Mouse (Mus musculus) urinary bladder, postnatal 4 days (tissue): Measurements from ENCODE around the gene B4galt5.

Experiments used
- DNase-seq, 2 experiments: peaks; one replicate each; pipeline ENCODE4 v3.0.0; 2021 to 2022; ENCODE audit warnings: low spot score in 2 of 2

Gene B4galt5

DNA sequence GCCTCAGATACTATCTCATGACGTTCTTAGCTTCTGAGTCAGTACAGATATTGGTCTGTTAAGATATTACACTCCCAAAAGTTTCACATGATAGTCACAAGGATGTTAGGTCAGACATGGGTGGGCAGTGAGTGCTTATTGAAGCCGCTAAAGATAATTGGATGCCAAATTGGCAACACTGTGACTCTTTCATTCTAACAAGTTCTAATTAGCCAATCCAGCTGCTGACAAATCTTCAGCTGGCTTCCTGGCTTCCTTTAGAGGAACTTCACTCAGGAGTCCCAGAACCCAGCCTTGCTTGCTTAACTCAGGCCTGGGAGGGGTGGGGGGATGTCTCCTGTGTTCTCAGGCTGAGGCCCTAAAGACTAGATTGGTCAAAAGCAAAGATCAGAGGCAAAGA, 9.5 kb upstream of the B4galt5 start:
- DNase-seq: peak in 1 of 2 experiments; percentile 33

DNA sequence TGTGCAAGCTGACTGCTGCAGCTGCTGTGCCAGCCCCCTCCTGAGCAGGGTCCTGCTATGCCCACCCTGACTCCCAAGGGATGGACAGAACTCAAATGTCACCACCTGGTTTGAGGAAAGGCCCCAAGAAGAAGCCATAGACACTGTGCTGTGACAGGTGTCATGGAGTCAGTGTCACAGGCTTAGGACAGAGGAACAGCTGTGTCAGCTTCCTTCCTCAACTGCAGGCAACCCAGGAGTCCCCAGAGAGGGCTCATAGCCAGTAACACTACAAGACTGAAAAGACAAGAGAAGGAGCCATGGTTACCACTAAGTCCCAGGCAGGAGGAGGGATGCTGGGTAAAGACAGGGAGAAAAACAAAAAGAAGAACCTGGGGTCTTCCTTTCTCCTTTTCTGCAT, 7.9 kb upstream of the B4galt5 start:
- DNase-seq: no peak

DNA sequence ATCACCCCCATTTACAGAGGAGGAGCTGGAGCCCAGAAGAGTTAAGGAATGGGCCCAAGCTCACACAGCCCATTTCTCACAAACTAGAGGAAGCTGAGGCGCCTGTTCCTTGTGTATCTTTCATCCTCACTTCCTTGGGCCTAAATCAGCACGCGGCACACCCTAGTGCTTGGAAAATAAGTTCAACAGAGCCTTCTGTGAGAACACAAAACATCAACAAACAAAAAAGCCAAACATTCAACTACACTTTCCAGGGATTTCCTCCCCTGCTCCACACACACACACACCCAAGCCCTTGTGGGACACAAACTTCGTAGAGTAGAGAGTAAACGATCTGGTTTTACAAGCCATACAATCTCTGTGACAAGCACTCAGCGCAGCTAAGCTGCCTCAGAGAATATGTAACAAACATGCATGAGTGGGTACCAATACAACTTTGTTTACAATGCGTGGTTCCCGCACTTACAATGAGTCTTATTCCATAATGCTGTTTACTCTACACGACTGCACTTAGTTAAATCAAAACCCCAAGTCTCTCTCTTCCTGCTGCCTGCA, 5.7 kb upstream of the B4galt5 start:
- no peak for DNase-seq

DNA sequence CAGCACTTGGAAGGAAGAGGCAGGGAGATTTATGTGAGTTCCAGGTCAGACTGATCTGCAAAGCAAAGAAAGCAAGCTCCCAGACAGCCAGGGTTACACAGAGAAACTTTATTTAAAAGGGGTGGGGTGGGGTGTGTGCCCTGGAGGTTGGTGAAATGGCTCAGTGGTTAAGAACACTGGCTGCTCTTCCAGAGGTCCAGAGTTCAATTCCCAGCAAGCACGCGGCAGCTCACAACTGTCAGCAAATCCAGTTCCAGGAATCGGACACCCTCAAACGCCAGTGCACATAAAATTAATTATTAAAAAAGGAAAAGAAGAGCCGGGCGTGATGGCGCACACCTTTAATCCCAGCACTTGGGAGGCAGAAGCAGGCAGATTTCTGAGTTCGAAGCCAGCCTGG, 5.1 kb upstream of the B4galt5 start:
- no peak for DNase-seq

DNA sequence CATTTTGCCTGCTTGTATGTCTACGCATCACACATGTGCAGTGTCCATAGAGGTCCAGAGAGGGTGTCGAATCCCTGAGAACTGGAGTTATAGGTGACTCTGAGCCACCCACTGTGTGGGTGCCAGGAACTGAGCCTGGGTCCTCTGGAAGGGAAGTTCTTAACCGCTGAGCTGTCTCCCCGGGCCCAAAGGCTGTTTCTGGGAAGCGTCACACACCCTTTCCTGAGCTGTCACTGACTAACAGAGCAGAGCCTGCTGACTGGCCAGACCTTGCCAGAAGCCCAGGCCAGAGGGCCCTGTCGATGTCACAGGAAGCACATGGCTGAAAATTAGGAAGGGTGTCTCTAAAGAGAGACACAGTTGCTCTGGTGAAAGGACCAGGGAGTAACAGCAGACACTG, 3.5 kb upstream of the B4galt5 start:
- no peak for DNase-seq

DNA sequence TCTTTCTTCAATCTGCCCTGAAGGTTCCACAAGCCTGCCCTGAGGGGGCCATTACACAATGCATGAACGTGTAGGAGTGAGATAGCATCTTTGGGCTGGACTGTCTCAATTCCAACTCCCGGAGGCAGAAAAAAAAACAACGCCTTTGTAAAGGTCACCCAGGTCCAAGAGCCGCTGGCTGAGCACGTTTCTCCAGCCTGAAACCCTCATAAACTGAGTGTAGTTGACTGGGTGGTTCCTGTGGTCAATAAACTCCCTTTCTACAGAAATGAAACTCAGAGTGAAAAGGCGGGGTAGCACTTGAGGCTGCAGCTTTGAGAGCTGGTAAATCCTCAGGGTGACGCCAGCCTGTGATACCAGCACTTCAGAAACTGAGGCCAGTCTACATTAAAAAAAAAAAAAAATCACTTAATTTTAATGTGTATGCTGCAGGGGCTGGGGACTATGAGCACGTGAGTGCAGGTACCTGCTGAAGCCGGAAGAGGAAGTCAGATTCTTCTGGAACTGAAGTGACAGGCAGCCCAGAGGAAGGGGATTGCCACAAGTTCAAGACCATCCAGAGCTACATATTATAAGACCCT, 2.5 kb upstream of the B4galt5 start:
- DNase-seq: no peak

DNA sequence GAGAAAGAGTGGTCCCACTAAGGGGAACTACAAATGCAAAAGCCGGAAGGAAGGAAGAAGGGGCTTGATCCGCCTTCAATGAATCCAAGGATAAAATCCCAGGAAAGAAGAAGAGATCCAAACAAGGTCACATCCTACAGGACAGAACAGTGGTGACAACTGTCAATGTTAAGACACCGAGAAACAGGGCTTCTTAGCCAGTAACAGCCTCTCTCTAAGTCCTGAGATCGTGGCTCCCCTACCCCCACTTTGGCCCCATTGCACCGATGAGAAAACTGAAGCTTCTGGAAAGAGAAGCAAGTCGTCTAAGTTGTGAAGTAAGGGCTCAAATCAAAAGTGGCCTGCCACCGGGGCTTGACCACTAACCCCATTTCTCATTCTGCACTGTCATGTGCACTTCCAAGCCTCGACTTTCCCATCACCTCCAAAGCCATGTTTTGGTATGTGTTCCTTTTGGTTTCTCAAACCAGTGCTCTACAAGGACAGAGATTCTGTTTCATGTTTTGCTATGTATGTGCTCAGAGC, 1.2 kb upstream of the B4galt5 start:
- DNase-seq: no peak

DNA sequence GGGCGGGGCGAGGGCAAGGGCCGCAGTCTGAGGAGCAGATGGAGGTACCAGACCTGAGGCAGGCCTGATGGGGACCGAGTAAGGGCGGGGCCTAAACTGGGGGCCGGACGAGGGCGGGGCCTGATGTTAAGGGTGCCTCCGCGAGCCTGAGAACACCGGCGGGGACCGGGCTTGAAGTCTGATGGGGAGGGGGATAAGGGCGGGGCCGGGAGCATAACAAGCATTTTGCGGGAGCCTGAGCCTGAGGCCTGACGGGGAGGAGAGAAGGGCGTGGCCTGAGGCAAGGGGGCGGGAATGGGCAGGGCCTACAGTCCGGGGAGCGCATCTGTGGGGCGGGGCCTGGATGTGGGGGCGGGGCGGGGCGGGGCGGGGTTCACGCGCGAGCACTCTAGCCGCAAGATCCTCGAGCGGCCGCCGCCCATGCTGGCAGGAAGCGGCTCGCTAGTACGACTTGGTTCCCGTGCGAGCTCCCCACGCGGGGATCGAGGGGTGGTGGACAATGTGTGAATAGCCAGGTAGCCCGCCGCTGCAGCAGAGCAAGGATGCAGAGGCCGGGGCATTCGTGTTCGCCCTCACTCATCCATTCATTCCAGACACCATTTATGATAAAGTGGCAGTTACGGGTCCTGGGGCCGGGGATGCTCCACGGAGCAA, 427 bp upstream of the B4galt5 start:
- DNase-seq: peak; percentile 93 to 94

DNA sequence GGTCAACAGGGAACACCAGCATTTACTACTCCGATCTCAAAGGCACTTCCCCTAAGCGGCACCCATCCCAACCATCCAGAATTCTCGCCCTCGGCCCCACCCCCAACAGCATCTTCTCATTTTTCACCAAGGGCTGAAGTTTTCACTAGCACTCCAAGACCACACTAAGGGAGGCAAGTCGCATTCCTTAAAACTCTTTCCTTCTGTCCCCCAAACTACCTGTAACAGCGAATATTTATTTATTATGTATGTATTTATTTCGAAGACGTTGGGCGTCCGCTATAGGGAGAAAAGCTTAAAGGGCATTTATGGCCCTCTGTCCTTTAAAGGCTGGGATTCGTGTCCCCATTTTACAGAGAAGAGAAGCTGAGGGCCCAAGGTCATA, 1.0 kb downstream of the B4galt5 start:
- DNase-seq: peak in 1 of 2 experiments; percentile 40

DNA sequence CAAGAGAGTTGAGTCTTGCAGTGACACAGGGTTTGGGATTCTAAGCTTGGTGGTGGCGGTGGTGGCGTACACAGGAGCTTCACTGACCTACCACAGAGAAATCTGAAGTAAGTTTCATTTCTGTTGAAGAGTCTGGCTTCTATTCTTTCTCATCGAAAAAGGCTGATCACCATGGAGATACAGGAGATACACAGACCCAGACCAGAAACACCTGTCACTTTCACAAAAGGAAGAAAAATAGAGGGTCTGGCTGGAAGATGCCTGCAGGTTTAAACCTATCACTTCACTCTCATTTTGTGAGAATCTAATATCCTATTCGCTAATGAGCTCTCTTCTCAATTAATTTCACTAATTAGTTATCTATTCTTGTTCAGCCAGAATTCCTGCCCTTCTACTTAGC, 1.6 kb downstream of the B4galt5 start:
- no peak for DNase-seq

DNA sequence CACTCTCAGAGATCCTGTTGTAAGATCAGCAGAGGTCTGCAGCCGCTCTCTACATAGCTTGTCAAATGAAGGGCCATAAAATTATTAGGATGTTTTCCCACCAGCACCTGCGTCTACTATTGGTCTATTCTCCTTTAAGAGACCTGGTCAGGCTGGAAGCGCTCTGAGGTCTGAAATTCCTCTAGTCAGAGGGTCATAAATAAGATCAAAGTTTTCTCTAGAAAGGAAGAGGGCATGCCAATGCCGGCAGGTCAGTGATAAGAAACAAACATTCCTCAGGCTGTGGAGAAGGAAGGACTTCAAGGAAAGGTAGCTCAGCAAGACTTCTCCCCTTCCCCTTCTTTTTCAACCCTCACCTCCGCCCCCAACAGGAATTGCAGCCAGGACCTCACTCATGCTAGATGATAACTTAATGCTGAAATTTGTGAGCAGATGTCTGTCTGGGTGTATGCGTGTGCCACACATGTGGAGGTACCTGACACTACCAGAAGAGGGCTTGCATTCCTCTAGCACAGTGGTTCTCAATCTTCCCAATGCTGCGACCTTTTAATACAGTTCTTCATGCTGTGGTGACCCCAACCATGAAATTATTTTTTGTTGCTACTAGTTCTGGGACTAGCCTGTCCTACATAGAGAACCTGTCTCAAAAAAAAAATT, 3.3 kb downstream of the B4galt5 start:
- DNase-seq: no peak

DNA sequence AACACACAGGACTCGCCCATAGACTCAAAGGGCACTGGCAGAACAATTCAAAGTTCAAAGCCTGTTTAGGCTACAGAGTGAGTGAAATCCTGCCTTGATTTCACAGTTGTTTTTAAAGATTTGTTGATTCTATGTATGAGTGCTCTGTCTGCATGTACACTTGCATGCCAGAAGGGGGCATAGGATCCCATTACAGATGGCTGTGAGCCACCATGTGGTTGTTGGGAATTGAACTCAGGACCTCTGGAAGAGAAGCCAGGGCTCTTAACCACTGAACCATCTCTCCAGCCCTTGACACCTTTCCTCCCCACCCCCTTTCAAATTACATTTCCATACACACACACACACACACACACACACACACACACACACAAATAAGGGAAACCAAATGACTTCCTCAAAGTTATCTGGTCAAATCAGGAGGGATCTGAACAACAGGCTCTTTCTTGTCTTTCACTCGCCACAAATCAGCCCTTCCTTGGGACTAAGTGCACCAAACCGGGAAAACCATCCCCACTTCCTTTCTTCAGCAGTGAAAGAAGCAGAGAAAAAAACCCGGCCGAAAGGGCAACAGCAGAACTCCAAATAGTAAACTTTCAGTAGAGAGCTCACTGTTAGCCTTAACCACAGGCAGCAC, 4.0 kb downstream of the B4galt5 start:
- DNase-seq: no peak

DNA sequence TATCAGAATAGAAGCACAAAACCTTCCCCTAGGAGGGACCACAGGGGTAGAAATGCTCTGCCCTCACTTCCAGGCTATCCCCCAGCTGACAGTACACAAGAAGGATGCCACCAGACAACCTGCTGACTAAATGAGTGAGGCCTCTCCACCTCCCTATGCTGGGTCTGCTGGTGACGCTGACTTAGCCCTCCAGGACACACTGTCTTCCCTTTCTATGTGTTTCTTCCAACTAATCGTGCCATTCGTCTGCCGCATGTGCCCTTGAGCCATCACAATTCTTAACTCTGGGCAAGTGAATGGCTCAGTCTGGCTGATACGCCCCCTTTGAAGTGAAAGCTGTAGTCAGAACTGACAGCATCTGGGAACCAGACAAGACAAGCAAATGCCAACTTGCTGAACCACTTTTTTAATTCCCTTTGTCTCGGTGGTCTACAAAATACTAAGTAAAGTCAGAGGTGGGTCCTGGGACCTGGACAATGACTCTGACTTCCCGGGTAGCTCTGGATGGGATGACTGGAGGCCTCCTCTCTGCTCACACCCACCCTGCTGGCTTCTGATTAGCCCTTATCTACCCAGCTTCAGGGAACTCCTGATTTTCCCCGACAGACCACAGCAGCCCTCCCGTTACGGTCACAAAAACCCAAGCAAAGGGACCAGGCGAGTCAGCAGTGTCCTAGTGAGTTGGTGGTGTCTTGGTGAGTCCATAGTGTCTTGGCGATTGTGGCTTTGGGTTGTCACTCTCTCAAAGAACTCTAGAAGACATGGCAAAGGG, 5.4 kb downstream of the B4galt5 start:
- no peak for DNase-seq

DNA sequence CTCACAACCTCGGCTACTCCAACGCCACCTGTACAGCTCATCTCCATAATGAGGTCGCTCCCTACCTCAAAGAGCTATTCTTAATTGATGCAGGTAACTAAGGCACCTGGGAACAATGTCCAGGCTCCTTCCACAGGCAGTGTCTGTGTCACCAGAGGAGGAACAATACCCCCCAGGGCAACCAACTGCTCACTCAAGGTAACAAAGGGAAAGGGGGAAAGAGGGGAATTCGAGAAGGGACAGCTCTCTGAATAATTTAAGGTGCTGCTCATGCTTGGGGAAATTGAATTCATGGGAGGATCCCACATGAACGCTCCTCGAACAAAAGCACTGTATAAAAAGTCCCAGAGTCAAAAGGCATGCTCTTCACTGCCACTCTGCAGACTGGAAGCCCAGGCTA, 6.1 kb downstream of the B4galt5 start:
- no peak for DNase-seq

DNA sequence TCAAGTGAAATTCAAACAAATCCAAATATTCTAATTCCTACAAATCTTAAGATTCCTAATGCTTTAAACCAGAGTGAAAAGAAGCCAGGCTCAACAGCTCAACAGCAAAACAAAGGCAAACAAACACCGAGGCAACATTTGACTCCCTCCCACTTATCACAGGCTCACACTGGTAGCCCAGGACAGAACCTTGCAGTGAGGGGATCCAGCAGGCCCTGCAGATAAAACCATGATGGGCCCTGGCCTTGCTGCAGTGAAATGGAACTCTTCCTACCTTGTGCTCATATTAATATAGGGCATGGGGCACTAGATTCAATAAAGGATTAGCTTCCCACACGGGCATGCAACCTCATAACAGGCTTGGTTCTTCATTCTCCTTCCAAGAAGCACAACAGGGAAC, 11.4 kb downstream of the B4galt5 start:
- no peak for DNase-seq

DNA sequence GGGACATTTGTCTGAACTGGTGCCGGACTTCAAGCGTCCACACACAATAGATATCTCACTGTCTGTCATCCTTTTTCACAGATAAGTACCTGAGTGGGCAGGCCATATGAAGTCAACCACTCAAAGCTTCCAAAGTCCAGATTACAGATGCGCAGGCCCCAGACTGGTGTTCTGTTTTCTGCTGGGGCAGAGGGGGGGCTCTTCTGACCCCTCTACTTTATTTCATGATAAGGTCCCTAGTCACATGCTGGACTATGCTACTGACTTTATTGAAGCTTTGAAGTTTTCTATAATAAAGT, 11.8 kb downstream of the B4galt5 start:
- no peak for DNase-seq

DNA sequence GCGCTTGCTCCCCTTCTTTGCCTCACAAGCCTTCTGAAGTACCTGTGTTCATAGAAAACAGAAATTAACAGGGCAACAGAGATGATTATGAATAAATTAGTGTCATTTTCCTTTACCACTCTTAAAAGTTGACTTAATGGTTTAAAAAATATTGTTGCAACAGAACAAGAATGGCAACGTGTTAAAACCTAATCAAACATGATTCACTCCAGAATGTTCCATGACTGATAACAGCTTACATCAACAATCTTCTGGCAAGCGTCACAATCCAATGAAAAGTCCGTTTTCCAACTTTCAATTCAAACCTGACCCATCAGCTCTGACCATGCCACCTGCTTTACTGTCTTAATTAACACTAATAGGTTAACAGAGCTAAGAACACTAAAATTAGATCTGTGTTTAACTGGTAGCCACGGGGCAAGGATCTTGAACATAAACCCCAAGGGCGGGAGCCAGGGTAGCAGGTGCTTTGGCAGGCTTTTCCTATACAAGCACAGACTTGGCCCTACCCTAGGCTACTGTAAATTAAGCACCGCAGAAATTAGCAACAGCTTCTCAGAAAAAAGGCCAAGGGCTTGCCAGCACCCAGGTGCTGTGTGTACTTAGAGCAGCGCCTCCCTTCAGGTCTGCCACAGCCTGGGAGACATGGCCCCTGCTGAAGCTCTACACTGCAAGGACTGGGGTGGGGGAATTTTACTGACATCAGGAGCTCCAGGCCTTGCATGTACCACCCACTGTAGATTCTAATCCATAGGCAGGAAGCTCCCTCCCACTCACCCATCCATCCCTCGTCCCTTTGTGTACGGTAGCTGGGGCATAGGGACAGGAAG, 12.4 kb downstream of the B4galt5 start:
- no peak for DNase-seq

DNA sequence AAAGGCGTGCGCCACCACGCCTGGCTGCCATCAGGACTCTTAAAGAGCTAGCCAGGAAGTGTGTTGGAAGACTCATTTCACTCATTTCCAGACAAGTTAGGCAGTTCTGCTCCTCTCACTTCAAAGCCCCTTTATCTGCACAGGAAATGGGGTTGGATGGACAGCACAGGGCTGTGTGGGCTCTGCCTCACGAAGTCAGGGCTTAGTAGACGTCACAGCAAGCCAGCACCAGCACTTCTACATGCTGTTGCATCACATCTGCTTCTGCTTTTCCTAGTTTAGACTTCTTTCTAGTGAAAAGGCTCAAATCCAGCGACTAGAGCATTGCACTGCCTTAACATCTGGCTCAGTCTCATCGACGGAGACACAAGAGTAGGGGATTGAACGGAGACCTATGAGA, 13.9 kb downstream of the B4galt5 start:
- no peak for DNase-seq

DNA sequence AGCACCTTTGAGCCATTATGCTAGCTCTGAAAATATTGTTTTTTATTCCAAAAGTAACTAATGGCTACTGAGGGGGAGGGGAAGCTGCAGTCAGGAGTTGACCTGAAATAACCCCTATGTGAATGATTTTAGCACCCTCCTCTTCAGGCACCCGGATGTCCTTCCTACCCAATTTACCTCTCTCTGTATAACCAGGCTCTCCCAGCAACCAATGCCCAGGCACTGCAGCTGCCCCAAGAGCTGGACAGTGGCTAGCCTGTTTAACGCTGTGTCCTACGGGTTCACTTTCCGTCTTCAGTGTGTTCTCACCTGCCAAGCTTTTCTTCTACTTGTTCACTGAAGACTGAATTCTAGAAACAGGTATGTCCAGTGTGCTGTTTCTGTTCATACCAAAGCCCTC, 14.7 kb downstream of the B4galt5 start:
- DNase-seq: no peak

DNA sequence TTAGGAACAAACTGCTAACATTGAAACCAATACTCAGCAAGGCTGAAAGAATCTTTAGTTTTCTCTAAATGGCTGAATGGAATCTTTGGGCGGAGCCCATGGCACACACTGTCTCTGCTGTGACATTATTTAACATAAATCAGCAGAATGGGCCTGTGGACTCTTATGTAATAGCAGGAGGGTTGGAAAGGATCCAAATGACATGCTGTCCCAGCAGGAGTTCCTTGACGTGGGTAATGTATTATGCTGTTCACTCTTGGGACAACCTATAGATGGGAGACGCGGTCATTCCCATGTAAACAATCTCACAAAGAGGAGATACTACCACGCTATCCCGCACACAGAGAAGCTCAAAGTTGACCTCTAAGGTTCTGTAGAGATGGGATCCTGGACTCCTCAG, 15.5 kb downstream of the B4galt5 start:
- DNase-seq: no peak
